11 mouse cellular contexts compared by ENCODE assay signal in genomic region chr10:37615926-37616691, GRCm38 (mm10).
A peak's percentile ranks its signal among the peaks of the same experiment; 100 is the strongest.
DNase-seq lines count a peak whose midpoint lies in the region; ATAC-seq and TF ChIP-seq lines count a peak whose summit lies in the region.
"Had no signal": no experiment of that assay in that cellular context is flagged by ENCODE, and none has a peak within 500 bp of the region (broad histone marks: within the 10 kb centered on the region; RNA-seq: fewer than 3 reads in every experiment).

No protein-coding gene starts in this region.

- H3K36me3 ChIP-seq in forebrain, embryonic 10.5 days (replicated peaks): no peaks in the 10 kb centered on the region
- no peaks in the 10 kb centered on the region for H3K36me3 ChIP-seq in forebrain, embryonic 12.5 days (replicated peaks)
- no peaks in the 10 kb centered on the region for H3K36me3 ChIP-seq in lung, embryonic 15.5 days
- no peaks in the 10 kb centered on the region for H3K36me3 ChIP-seq in neural tube, embryonic 11.5 days (ENCODE audit: control insufficient read depth, insufficient read depth, low read length)

- no peak overlapping the region for H3K4me2 ChIP-seq in forebrain, embryonic 12.5 days
- no peak overlapping the region for H3K4me2 ChIP-seq in lung, embryonic 15.5 days
- no peak overlapping the region for H3K4me2 ChIP-seq in neural tube, embryonic 11.5 days (ENCODE audit: low read depth)

- WGBS in forebrain, embryonic 10.5 days: 72% methylated on average over 4 of the region's 4 CpGs
- 68% methylated on average over 4 of the region's 4 CpGs for WGBS in forebrain, embryonic 12.5 days
- 60% methylated on average over 4 of the region's 4 CpGs for WGBS in lung, embryonic 15.5 days
- WGBS in neural tube, embryonic 11.5 days: 63% methylated on average over 4 of the region's 4 CpGs

- DNase-seq in forebrain, embryonic 10.5 days (ENCODE audit: extremely low spot score, low spot score): peak; percentile 30
- DNase-seq in lung, postnatal 10 days: no peak
- peak; percentile 39 for DNase-seq in neural tube, embryonic 11.5 days (ENCODE audit: low spot score)
- DNase-seq in gastrocnemius, postnatal 4 days (ENCODE audit: low spot score in 2 of 2): no peak
- no peak for DNase-seq in retina, postnatal 1 day
- DNase-seq: adrenal gland, postnatal 25 days; cerebellum, adult 9-11 months had no signal

- H3K9me3 ChIP-seq in forebrain, embryonic 10.5 days: no peaks in the 10 kb centered on the region
- H3K9me3 ChIP-seq in forebrain, embryonic 12.5 days: no peaks in the 10 kb centered on the region
- no peaks in the 10 kb centered on the region for H3K9me3 ChIP-seq in lung, embryonic 15.5 days
- no peaks in the 10 kb centered on the region for H3K9me3 ChIP-seq in neural tube, embryonic 11.5 days (ENCODE audit: control insufficient read depth, low read length)

- H3K4me1 ChIP-seq in forebrain, embryonic 10.5 days: peaks cover 26% of the 10 kb centered on the region
- H3K4me1 ChIP-seq in forebrain, embryonic 12.5 days: peaks cover 15% of the 10 kb centered on the region; the same call in 1 of the 2 replicates
- peaks cover 11% of the 10 kb centered on the region for H3K4me1 ChIP-seq in lung, embryonic 15.5 days
- H3K4me1 ChIP-seq in embryonic fibroblast, embryonic 13.5 days (ENCODE audit: control insufficient read depth, insufficient read depth, low read length): 0 out of 2 replicates have a peak, but pooled peaks cover 2% of the 10 kb centered on the region
- peaks cover 5% of the 10 kb centered on the region; the same call in 1 of the 2 replicates for H3K4me1 ChIP-seq in neural tube, embryonic 11.5 days (ENCODE audit: control insufficient read depth, insufficient read depth, low read length)

- no peak for ATAC-seq in forebrain, embryonic 12.5 days (ENCODE audit: low FRiP score)
- peak; percentile 57; the same call in 1 of the 2 replicates for ATAC-seq in lung, embryonic 15.5 days (ENCODE audit: borderline replicate concordance, extremely low read depth, low FRiP score, low TSS enrichment)
- no peak for ATAC-seq in neural tube, embryonic 11.5 days (ENCODE audit: insufficient read depth, low FRiP score, low TSS enrichment)

- H3K9ac ChIP-seq in forebrain, embryonic 12.5 days: no peak overlapping the region
- no peak overlapping the region for H3K9ac ChIP-seq in lung, embryonic 15.5 days
- no peak overlapping the region for H3K9ac ChIP-seq in neural tube, embryonic 11.5 days (ENCODE audit: low read length)

- H3K4me3 ChIP-seq in forebrain, embryonic 10.5 days: no peak overlapping the region
- H3K4me3 ChIP-seq in forebrain, embryonic 12.5 days (replicated peaks): no peak overlapping the region
- H3K4me3 ChIP-seq in lung, embryonic 15.5 days: no peak overlapping the region
- H3K4me3 ChIP-seq in embryonic fibroblast, embryonic 13.5 days (ENCODE audit: insufficient read depth, low read length): no peak overlapping the region
- H3K4me3 ChIP-seq in neural tube, embryonic 11.5 days (ENCODE audit: low read depth, low read length): no peak overlapping the region
- H3K4me3 ChIP-seq: left cerebral cortex, adult 2 months had no signal

- TF ChIP-seq POLR2A in embryonic fibroblast, embryonic 13.5 days (IDR thresholded peaks at IDR 0.05; ENCODE audit: low read depth, low read length): no peak

- peak overlapping the region; percentile 54 for H3K27ac ChIP-seq in forebrain, embryonic 10.5 days
- no peak overlapping the region for H3K27ac ChIP-seq in forebrain, embryonic 12.5 days
- H3K27ac ChIP-seq in lung, embryonic 15.5 days: no peak overlapping the region
- H3K27ac ChIP-seq in embryonic fibroblast, embryonic 13.5 days (ENCODE audit: insufficient read depth, low read length): peak overlapping the region; percentile 90
- no peak overlapping the region for H3K27ac ChIP-seq in neural tube, embryonic 11.5 days (ENCODE audit: low read depth, low read length)
- H3K27ac ChIP-seq: left cerebral cortex, adult 2 months had no signal

- TF ChIP-seq CTCF in embryonic fibroblast, embryonic 13.5 days (IDR thresholded peaks at IDR 0.05; ENCODE audit: borderline replicate concordance, insufficient read depth, low read length): no peak

- H3K27me3 ChIP-seq in forebrain, embryonic 10.5 days (ENCODE audit: poor library complexity, severe bottlenecking): no peaks in the 10 kb centered on the region
- no peaks in the 10 kb centered on the region for H3K27me3 ChIP-seq in forebrain, embryonic 12.5 days
- no peaks in the 10 kb centered on the region for H3K27me3 ChIP-seq in lung, embryonic 15.5 days
- no peaks in the 10 kb centered on the region for H3K27me3 ChIP-seq in neural tube, embryonic 11.5 days (ENCODE audit: control insufficient read depth, insufficient read depth, low read length)

Comparison
In these comparisons a context has a peak if more than half of its experiments do, and no peak if none do; other contexts are left out.
1. H3K27ac ChIP-seq: peak in forebrain, embryonic 10.5 days (single experiment) and embryonic fibroblast, embryonic 13.5 days (single experiment); none in forebrain, embryonic 12.5 days (single experiment), lung, embryonic 15.5 days (single experiment) and neural tube, embryonic 11.5 days (single experiment).
2. DNase-seq: peak in forebrain, embryonic 10.5 days (single experiment) and neural tube, embryonic 11.5 days (single experiment); none in lung, postnatal 10 days (single experiment), gastrocnemius, postnatal 4 days (0 of 2) and retina, postnatal 1 day (single experiment).